Mouse (Mus musculus): ENCODE measurements around the gene Fam107b. TPM values are rescaled to one million over a fixed set of nuclear protein-coding genes. Genes with fewer than 3 reads are reported as not detected.

The Fam107b gene
- 8.1 and 8.2 TPM in 2 replicates for polyA plus RNA-seq (2012; rRNA removed)

- Histone ChIP-seq H3K4me1 (ENCODE audit: control insufficient read depth, insufficient read depth, insufficient read length, low read length) (no peaks in the 10 kb centered on the region), H3K4me3 (ENCODE audit: low read depth, low read length) (no peak within 1 kb of the TSS), H3K36me3 (ENCODE audit: control insufficient read depth, insufficient read depth, low read length) (no peaks in the 10 kb centered on the region), H3K27me3 (ENCODE audit: control insufficient read depth, insufficient read depth, low read length) (no peaks in the 10 kb centered on the region), H3K27ac (ENCODE audit: insufficient read depth, low read depth, low read length) (no peak within 1 kb of the TSS)
- no peak for TF ChIP-seq POLR2A (IDR thresholded peaks at IDR 0.05; ENCODE audit: low read depth, low read length)
- TF ChIP-seq CTCF (IDR thresholded peaks at IDR 0.05; ENCODE audit: extremely low read depth, insufficient read length, insufficient replicate concordance, low read depth, low read length), result no peak
- WGBS, result 83% methylated on average over 12 of the region's 12 CpGs
These were observed at the start of gene Fam107b for GRCm38 (mm10) chr2:3570186-3570585. Gene Fam107b (plus strand): TSS chr2:3570488.

- no peak for TF ChIP-seq POLR2A (IDR thresholded peaks at IDR 0.05; ENCODE audit: low read depth, low read length)
- TF ChIP-seq CTCF (IDR thresholded peaks at IDR 0.05; ENCODE audit: extremely low read depth, insufficient read length, insufficient replicate concordance, low read depth, low read length), result no peak
- Histone ChIP-seq H3K27me3 (ENCODE audit: control insufficient read depth, insufficient read depth, low read length) (no peaks in the 10 kb centered on the region), H3K27ac (ENCODE audit: insufficient read depth, low read depth, low read length) (no peak overlapping the region), H3K4me3 (ENCODE audit: low read depth, low read length) (no peak overlapping the region), H3K36me3 (ENCODE audit: control insufficient read depth, insufficient read depth, low read length) (no peaks in the 10 kb centered on the region), H3K4me1 (ENCODE audit: control insufficient read depth, insufficient read depth, insufficient read length, low read length) (no peaks in the 10 kb centered on the region)
- 74% methylated on average over 4 of the region's 4 CpGs for WGBS
These were observed 47.7 kb upstream of the Fam107b start for GRCm38 (mm10) chr2:3522558-3522957.

GRCm38 (mm10) chr2:3526288-3526687, 44.0 kb upstream of the Fam107b start:
- H3K4me3 ChIP-seq (ENCODE audit: low read depth, low read length), result no peak overlapping the region
- H3K4me1 ChIP-seq (ENCODE audit: control insufficient read depth, insufficient read depth, insufficient read length, low read length), result no peaks in the 10 kb centered on the region
- no peaks in the 10 kb centered on the region for H3K27me3 ChIP-seq (ENCODE audit: control insufficient read depth, insufficient read depth, low read length)
- TF ChIP-seq POLR2A (IDR thresholded peaks at IDR 0.05; ENCODE audit: low read depth, low read length), result no peak
- no peak for TF ChIP-seq CTCF (IDR thresholded peaks at IDR 0.05; ENCODE audit: extremely low read depth, insufficient read length, insufficient replicate concordance, low read depth, low read length)
- H3K36me3 ChIP-seq (ENCODE audit: control insufficient read depth, insufficient read depth, low read length), result no peaks in the 10 kb centered on the region
- WGBS, result 48% methylated on average over 6 of the region's 6 CpGs
- H3K27ac ChIP-seq (ENCODE audit: insufficient read depth, low read depth, low read length), result no peak overlapping the region

- Histone ChIP-seq H3K4me1 (ENCODE audit: control insufficient read depth, insufficient read depth, insufficient read length, low read length) (no peaks in the 10 kb centered on the region), H3K27me3 (ENCODE audit: control insufficient read depth, insufficient read depth, low read length) (no peaks in the 10 kb centered on the region), H3K36me3 (ENCODE audit: control insufficient read depth, insufficient read depth, low read length) (no peaks in the 10 kb centered on the region), H3K4me3 (ENCODE audit: low read depth, low read length) (no peak overlapping the region), H3K27ac (ENCODE audit: insufficient read depth, low read depth, low read length) (no peak overlapping the region)
- no peak for TF ChIP-seq CTCF (IDR thresholded peaks at IDR 0.05; ENCODE audit: extremely low read depth, insufficient read length, insufficient replicate concordance, low read depth, low read length)
- no peak for TF ChIP-seq POLR2A (IDR thresholded peaks at IDR 0.05; ENCODE audit: low read depth, low read length)
- 58% methylated on average over 9 of the region's 9 CpGs for WGBS
These were observed 28.8 kb upstream of the Fam107b start for GRCm38 (mm10) chr2:3541307-3542079.

DNA sequence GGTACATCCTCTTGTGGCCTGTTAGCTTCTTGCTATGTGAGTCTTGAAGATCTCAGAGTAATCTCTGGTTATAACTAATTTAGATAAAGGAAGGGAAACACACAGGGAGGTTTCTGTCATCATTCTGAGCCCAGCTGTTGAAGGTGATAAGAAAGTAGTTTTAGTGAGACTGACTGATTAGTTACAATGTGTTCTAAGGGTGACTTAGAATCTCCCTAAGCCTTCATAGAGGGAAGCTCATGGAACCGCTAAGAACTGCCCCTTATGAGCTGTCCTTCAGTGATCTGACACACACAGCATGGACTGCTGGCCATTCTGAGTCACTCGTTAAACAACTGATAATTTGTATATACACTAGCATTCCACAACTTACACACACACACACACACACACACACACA, 24.2 kb upstream of the Fam107b start:
- TF ChIP-seq CTCF (IDR thresholded peaks at IDR 0.05; ENCODE audit: extremely low read depth, insufficient read length, insufficient replicate concordance, low read depth, low read length), result no peak
- Histone ChIP-seq H3K27ac (ENCODE audit: insufficient read depth, low read depth, low read length) (no peak overlapping the region), H3K27me3 (ENCODE audit: control insufficient read depth, insufficient read depth, low read length) (no peaks in the 10 kb centered on the region), H3K4me3 (ENCODE audit: low read depth, low read length) (no peak overlapping the region), H3K36me3 (ENCODE audit: control insufficient read depth, insufficient read depth, low read length) (no peaks in the 10 kb centered on the region), H3K4me1 (ENCODE audit: control insufficient read depth, insufficient read depth, insufficient read length, low read length) (no peaks in the 10 kb centered on the region)
- 43% methylated on average over 2 of the region's 2 CpGs for WGBS

DNA sequence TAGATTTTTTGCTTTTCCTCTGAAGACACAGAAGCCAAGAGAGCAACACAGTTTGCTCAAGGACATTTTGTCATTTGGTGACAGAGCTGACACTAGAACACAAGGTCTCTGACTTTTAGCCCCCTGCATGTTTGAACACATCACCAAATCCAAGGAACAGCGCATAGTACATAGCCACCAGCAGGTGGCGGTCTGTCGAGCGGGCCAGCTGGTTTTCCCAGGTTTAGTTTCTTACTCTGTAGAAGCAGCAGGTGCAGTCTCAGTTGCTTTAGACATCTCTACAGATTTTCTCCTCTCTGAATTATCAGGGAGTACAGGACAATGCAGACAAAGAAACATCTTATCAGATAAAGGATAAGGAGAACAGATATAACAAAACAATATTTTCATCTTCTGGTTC, 23.7 kb upstream of the Fam107b start:
- 2% methylated on average over 4 of the region's 4 CpGs for WGBS
- TF ChIP-seq CTCF (IDR thresholded peaks at IDR 0.05; ENCODE audit: extremely low read depth, insufficient read length, insufficient replicate concordance, low read depth, low read length) (peak; percentile 98), POLR2A (IDR thresholded peaks at IDR 0.05; ENCODE audit: low read depth, low read length) (no peak)

DNA sequence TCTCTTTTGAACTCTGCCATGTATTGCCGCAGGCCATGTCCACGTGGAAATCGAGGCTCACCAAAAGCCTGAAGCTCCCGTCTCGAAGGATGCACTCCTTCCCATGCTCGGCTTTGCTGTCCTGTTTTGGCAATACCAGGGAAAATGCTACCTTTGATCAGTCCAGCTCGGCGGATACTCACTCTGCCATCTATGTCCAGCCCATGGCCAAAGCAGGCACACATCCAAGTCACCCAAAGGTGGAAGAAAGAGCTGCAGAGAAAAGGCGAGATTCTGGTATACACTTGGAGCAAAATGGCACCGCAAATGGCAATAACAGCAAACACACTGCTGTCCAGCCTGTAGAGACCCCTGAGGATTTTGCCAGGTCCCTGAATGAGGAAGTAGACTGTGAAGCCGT, 318 bp downstream of the Fam107b start:
- WGBS, result 84% methylated on average over 11 of the region's 11 CpGs
- Histone ChIP-seq H3K4me3 (ENCODE audit: low read depth, low read length) (no peak overlapping the region), H3K4me1 (ENCODE audit: control insufficient read depth, insufficient read depth, insufficient read length, low read length) (no peaks in the 10 kb centered on the region), H3K27me3 (ENCODE audit: control insufficient read depth, insufficient read depth, low read length) (no peaks in the 10 kb centered on the region), H3K36me3 (ENCODE audit: control insufficient read depth, insufficient read depth, low read length) (no peaks in the 10 kb centered on the region), H3K27ac (ENCODE audit: insufficient read depth, low read depth, low read length) (no peak overlapping the region)
- TF ChIP-seq CTCF (IDR thresholded peaks at IDR 0.05; ENCODE audit: extremely low read depth, insufficient read length, insufficient replicate concordance, low read depth, low read length), result no peak
- TF ChIP-seq POLR2A (IDR thresholded peaks at IDR 0.05; ENCODE audit: low read depth, low read length), result no peak

More for the DNA sequence above, 23.7 kb upstream of the Fam107b start:
- Histone ChIP-seq H3K4me1 (ENCODE audit: control insufficient read depth, insufficient read depth, insufficient read length, low read length) (no peaks in the 10 kb centered on the region), H3K4me3 (ENCODE audit: low read depth, low read length) (no peak overlapping the region), H3K36me3 (ENCODE audit: control insufficient read depth, insufficient read depth, low read length) (no peaks in the 10 kb centered on the region), H3K27ac (ENCODE audit: insufficient read depth, low read depth, low read length) (no peak overlapping the region), H3K27me3 (ENCODE audit: control insufficient read depth, insufficient read depth, low read length) (no peaks in the 10 kb centered on the region)

Data from small intestine, adult 2 months (tissue).